Mouse (Mus musculus): ENCODE measurements at regions not wholly inside any gene's neighbourhood (a gene's known extent, or its start where the extent isn't known, plus 50 kb on each side); places are given as distances from the start of the nearest gene placed in this dataset.
A peak's percentile ranks its signal among the peaks of the same experiment; 100 is the strongest.

- no peak for DNase-seq (ENCODE audit: low read depth)
Measured at GRCm38 (mm10) chr3:9373896-9374295, 236.0 kb downstream of the Zfp704 start.

GRCm38 (mm10) chr3:9370096-9370495 lies 239.8 kb downstream of the Zfp704 start:
- peak; percentile 3 for DNase-seq (ENCODE audit: low read depth)

GRCm38 (mm10) chr3:9365791-9366190 lies 244.1 kb downstream of the Zfp704 start:
- DNase-seq (ENCODE audit: low read depth) = no peak

- no peak for DNase-seq (ENCODE audit: low read depth)
Measured at GRCm38 (mm10) chr3:9359186-9359585, 250.7 kb downstream of the Zfp704 start.

- DNase-seq (ENCODE audit: low read depth) = no peak
Measured at GRCm38 (mm10) chr3:9358111-9358510, 251.8 kb downstream of the Zfp704 start.

- DNase-seq (ENCODE audit: low read depth) = no peak
Measured at GRCm38 (mm10) chr3:9357639-9358038, 252.2 kb downstream of the Zfp704 start.

- no peak for DNase-seq (ENCODE audit: low read depth)
Measured at GRCm38 (mm10) chr3:9355875-9356274, 254.0 kb downstream of the Zfp704 start.

GRCm38 (mm10) chr3:9354756-9355155 lies 255.1 kb downstream of the Zfp704 start:
- DNase-seq (ENCODE audit: low read depth) = no peak

GRCm38 (mm10) chr3:9352251-9352650 lies 257.6 kb downstream of the Zfp704 start:
- DNase-seq (ENCODE audit: low read depth) = no peak

GRCm38 (mm10) chr3:9349822-9350221 lies 260.1 kb downstream of the Zfp704 start:
- DNase-seq (ENCODE audit: low read depth) = no peak

GRCm38 (mm10) chr3:9347446-9347860 lies 262.4 kb downstream of the Zfp704 start:
- no peak for DNase-seq (ENCODE audit: low read depth)

- DNase-seq (ENCODE audit: low read depth) = no peak
Measured at GRCm38 (mm10) chr3:9346857-9347445, 262.9 kb downstream of the Zfp704 start.

GRCm38 (mm10) chr3:9346356-9346755 lies 263.5 kb downstream of the Zfp704 start:
- DNase-seq (ENCODE audit: low read depth) = no peak

- peak; percentile 1 for DNase-seq (ENCODE audit: low read depth)
Measured at GRCm38 (mm10) chr3:9345885-9346284, 264.0 kb downstream of the Zfp704 start.

GRCm38 (mm10) chr3:9343586-9343985 lies 266.3 kb downstream of the Zfp704 start:
- no peak for DNase-seq (ENCODE audit: low read depth)

- no peak for DNase-seq (ENCODE audit: low read depth)
Measured at GRCm38 (mm10) chr3:9342167-9342566, 267.7 kb downstream of the Zfp704 start.

- DNase-seq (ENCODE audit: low read depth) = no peak
Measured at GRCm38 (mm10) chr3:9341657-9342056, 268.2 kb downstream of the Zfp704 start.

- DNase-seq (ENCODE audit: low read depth) = no peak
Measured at GRCm38 (mm10) chr3:9341244-9341643, 268.6 kb downstream of the Zfp704 start.

GRCm38 (mm10) chr3:9340788-9341187 lies 269.1 kb downstream of the Zfp704 start:
- DNase-seq (ENCODE audit: low read depth) = no peak

- no peak for DNase-seq (ENCODE audit: low read depth)
Measured at GRCm38 (mm10) chr3:9340344-9340743, 269.5 kb downstream of the Zfp704 start.

- no peak for DNase-seq (ENCODE audit: low read depth)
Measured at GRCm38 (mm10) chr3:9339669-9340068, 270.2 kb downstream of the Zfp704 start.

- DNase-seq (ENCODE audit: low read depth) = no peak
Measured at GRCm38 (mm10) chr3:9335580-9335979, 274.3 kb downstream of the Zfp704 start.

All from induced T-regulatory cell, adult 2 months (primary cell).